Mouse (Mus musculus) frontal cortex, postnatal 14 days (tissue): ENCODE results near the gene Evi5.
A peak's percentile ranks its signal among the peaks of the same experiment; 100 is the strongest.
"Not testable (repeated sequence)": the region's sequence is repeated elsewhere in the genome, so short reads cannot be mapped to it uniquely, and the experiment has no call there.

Experiments
- DNase-seq, 2 experiments: peaks; one replicate each; pipeline ENCODE4 v3.0.0; 2022; ENCODE audit warnings: low spot score in 2 of 2

Evi5 gene

GRCm38 (mm10) chr5:107874561-107875260 is at the start of gene Evi5:
Gene Evi5 (minus strand): TSS chr5:107875107.
- no peak for DNase-seq

- DNase-seq: no peak
These were observed 49.7 kb upstream of the Evi5 start for GRCm38 (mm10) chr5:107924564-107924963.

DNA sequence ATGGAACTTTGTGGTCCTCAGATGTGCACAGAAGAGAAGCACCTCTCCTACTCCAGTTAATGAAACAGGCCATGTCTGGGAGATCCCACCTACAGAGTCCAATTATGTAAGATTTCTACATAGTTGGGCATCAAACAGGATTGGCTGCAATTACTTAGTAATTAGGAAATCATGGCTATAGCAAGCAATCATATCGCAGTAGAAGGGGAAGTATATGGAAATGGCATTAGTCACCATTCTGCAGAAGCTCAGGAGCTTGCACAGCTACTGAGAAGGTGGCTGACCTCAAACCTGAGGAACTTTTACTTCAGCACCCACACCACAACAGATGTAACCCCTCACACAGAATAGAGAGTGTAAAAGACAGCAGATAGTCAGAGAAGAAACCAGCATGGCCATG is 47.9 kb upstream of the Evi5 start:
- no peak for DNase-seq

DNA sequence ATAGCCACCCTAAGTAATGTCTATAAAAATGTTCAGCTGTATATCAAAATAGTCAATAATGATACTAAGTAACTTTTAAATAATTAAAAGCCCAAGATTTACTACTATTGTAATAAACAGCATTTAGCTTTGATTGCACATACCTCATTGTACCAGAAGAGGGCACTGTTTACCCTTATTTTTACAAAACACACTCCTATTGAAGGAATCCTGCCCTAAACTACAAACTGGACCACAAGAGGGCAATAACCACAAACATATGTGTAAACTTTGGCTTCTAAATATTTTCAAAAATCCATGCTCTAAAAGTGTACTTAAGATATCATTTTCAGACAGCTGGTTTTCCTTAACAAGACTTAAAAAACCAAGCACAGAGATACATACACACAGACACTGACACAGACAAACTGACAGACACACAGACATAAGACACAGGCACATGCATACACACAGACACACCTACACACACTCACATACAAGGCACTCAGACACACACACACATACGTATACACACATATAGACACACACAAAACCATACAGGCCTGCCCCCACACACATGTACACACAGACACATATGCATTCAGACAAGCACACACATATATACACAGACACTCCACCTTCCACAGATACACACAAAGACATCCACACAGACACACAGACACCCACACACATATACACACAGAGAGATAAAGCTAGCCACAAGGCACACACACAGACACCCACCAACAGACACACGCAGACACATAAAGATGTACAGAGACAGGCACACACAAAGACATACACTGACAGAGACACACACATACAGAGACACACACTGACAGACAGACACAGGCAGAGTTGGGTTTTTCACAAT is 46.7 kb upstream of the Evi5 start:
- no peak for DNase-seq

DNA sequence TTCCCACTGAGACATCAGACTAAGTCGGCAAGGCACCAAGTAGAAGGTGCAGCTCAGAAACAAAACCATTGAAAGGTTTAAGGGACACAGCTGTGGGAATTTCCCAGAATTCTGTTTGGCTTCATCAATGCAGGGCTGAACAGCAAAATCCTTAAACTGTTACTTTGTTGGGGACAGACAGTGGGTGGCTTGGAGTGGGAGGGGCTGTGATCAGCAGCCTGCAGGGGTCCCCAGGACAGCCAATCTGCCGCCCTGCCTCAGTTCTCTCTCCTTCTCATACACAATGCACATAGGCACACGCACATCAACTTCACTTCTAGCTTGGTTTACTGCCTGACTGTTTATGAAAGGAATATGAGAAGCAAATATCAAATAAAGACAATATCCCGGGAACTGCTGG is 40.4 kb upstream of the Evi5 start:
- no peak for DNase-seq

DNA sequence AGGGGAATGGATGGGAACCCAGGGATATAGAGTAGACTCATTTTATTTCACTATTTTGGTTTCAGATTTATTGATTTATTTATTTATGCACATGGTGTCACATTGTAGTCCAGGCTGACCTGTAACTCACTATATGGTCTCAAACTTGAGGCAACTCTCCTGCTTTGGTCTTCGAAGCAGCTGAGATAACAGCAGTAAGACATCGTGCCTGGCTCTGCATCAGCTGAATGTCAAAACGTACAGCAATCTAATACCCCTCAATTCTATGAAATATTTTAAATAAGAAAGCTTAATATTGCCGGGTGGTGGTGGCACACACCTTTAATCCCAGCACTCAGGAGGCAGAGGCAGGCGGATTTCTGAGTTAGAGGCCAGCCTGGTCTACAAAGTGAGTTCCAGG is 36.1 kb upstream of the Evi5 start:
- no peak for DNase-seq

DNA sequence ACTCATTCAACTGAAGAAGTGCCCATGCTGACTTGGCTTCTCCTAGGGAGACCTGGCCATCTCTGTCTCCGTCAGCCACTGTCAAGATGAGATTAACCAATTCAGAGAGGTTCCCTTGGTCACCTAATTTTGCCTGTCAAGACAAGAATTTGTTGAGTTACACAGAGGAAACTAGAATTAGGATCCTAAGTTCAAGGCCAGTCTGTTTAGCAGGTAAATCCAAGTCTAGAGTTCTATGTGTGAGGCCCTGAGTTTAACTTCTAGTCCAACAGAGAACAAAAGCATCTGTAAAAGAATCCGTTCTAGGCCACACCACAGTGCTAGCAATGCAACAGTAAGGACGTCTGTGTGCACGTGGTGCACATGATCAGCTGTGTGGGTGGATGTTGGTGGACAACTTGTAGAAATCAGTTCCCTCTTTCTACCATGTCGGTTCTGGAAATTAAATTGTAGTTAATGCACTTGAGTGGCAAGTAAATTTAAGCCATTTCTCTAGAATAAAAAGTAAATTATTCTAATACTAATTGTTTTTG is 35.2 kb upstream of the Evi5 start:
- DNase-seq: no peak

DNA sequence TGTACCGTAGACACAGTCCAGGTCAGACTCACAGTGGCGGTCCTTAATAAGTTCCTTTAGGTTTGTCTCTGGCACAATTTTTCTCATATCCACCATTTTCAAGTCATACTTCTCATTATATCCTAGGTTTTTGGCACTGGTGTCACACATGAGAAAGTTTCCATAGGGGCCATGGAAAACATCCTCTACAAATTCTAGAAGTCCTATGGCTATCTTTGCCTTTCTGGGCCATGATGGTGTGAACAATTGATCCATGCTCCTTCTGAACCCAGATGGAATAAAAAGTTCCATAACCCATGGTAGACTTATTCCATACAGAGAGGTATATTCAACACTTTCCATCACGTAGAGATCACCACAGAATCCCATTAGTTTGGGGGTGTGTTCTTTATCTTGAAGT is 34.8 kb upstream of the Evi5 start:
- no peak for DNase-seq

DNA sequence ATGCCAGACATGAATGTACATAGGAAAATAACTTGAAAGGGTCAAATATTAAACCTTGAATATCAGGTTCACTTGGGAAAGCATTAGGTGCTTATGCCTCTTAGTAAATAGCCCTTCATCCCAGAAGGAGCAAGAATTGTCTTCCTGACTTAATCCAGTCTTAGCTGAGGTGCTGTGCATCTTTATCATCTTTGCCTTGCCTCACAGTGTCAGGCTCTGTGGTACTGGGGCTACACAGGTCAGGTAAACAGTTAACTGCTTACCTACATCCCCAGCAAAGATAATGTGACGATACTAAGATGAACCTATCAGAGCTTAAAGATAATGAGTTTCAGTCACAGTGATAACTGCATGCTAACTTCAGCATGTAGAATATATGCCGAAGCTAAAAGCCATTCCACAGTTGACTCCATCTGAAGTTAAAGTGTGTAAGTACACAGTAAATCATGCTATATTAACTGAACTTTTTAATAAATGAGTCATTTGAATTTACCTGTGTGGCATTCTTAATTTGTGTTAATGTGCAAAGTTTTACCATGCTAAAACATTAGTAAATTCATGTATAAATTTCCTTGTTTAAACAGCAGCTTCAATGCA is 33.7 kb upstream of the Evi5 start:
- no peak for DNase-seq

GRCm38 (mm10) chr5:107904325-107904724 is 29.4 kb upstream of the Evi5 start:
- DNase-seq: no peak

- DNase-seq: no peak
These were observed 26.2 kb upstream of the Evi5 start for GRCm38 (mm10) chr5:107901014-107901615.

DNA sequence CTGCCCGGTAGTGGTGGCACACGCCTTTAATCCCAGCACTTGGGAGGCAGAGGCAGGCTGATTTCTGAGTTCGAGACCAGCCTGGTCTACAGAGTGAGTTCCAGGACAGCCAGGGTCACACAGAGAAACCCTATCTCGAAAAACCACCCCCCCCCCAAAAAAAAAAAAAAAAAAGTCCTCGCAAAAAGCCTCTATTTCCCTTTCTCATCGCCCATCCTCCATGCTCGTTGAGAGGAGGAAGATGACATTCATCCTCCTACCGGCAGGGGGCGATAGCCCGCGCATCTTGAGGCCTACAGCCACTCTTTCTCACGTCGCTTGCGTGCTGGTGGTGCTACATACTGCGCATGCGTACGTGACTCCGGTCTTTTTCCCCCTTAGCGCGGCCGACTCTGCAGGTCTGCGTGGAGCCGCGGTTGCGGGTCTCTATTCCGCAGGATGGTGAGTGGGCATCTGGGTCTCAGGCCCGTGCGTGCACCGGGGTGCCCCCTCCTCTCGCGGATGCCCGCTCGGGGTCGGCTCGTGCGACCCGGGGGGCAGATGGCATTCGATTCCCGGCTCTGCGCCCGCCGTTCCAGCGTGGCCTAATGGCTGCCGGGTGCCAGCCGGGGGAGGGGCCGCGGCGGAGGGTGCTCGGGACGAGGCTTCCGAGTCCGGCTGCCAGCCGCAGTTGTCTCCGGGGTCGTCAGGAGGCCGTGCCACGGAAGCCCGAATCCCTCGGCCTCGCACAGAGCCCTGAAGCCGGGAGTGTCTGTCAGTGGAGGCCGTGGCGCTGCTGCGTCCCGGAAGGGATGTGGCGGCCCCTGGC is 25.5 kb upstream of the Evi5 start, which contains the start of gene Rpl5:
Gene Rpl5, plus strand, starts transcription at position 297 of the 808 bp plus-strand sequence.
- DNase-seq: peak; percentile 94 to 97

DNA sequence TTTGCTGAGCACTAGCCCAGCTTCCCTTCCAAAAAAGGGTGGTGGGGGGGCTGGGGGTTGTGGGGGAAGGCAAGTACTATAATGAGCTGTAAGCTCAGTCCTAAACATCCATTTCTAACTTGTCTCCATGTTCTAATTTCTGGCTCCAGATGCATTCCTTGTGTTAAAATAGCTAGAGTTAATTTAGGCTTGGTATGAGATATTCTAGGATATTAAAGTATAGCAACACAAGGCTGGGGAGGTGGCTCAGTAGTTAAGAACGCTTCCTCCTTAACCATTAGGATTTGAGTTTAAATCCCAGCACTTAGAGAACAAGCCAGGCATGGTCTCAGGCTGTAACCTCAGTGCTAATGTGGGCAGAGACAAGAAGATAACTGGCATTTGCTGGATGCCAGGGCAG is 21.4 kb upstream of the Evi5 start:
- no peak for DNase-seq

DNA sequence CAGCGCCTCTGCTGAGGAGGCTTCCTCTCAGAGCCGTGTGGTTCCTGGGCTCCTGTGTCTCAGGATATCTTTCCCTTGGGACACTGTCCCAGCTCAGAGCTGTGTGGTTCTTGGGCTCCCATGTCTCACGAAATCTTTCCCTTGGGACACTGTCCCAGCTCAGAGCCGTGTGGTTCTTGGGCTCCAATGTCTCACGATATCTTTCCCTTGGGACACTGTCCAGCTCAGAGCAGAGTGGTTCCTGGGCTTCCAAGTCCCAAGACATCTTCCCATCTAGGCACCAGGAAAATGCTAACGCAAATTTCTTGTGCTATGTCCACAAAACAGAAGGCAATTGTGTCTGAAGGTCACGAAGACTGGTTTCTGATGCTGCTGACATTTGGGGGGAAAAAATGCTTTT is 19.8 kb upstream of the Evi5 start:
- no peak for DNase-seq

- not testable (repeated sequence) for DNase-seq
These were observed 16.6 kb upstream of the Evi5 start for GRCm38 (mm10) chr5:107891515-107891914.

GRCm38 (mm10) chr5:107889994-107890888 is 15.3 kb upstream of the Evi5 start:
- no peak for DNase-seq

DNA sequence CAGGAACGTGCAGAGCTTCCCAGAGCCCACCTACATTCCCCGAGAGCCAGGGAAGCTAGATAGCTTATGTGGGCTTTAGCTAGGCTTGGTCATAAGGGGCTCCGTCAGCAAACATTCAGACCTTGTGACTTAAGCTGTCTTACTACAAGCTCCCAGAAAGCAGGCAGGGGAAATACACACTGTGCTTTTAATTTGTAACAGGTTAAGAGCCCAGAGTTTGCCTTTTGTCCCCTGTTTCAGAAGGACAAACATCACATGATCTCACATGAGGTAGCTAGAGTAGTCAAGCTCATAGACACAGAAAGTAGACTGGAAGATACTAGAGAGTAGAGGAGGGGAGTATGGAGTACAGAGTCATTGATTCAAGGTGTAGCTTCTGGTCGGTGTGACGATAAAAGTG is 5.8 kb upstream of the Evi5 start:
- no peak for DNase-seq

DNA sequence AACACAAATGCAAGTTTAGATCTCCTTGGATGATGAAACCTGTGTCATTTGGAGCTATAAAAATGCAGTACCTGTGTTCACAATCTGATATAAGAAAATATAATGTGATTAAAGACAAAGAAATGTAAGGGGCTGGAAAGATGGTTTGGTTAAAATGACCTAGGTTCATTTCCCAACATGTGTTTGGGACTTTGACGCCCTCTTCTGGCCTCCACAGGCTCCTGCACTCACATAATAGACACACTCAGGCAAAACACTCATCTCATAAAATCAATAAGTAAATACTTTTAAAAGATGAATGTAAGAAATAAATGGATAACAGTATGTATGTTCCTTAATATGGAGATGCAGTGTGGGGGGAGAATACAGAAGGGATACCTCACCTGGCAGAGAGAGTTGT is 2.1 kb upstream of the Evi5 start:
- DNase-seq: no peak

DNA sequence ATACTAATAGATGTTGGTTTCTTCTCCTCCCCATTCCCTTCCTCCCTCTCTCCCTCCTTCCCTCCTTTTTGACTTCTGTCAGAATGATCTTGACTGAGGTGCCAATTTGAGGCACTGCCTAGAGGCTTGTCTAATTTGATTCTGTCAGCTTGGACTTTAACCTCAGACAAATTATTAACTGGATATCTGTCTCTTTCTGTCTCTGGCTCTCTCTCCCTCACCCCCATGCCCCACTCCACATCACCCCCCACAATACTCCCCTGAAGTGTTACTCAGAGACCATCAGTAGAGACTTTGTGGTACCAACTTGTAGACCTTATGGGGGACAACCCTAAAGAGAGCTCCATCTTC is 329 bp upstream of the Evi5 start:
- DNase-seq: no peak

GRCm38 (mm10) chr5:107873886-107874302 is 1.0 kb downstream of the Evi5 start:
- no peak for DNase-seq
